Mouse (Mus musculus) hindbrain, embryonic 16.5 days (tissue): ENCODE results near the gene Cx3cr1. TPM values are rescaled to one million over a fixed set of nuclear protein-coding genes. Genes with fewer than 3 reads are reported as not detected.
A peak's percentile ranks its signal among the peaks of the same experiment; 100 is the strongest.

ENCODE experiments used
- ATAC-seq: fragments of 200-750 bp; cut with Nextera tagmentation; 2 replicates; pipeline ENCODE4 v1.8.0; 2017; ENCODE audit warnings: moderate TSS enrichment, moderate library complexity
- H3K27ac ChIP-seq: fragments of 300-500 bp; sonication (generic); 2 replicates; pipeline ENCODE4 v1.5.1; 2014; ENCODE audit warnings: low read depth, mild to moderate bottlenecking, control low read depth, low read length, moderate library complexity
- H3K27me3 ChIP-seq: fragments of 300-500 bp; sonication (generic); replicated peaks from 2 replicates; pipeline ENCODE4 v1.6.1; 2014; ENCODE audit warnings: low read length; ENCODE audit not compliant: control insufficient read depth, insufficient read depth
- H3K36me3 ChIP-seq: fragments of 300-500 bp; sonication (generic); 2 replicates; pipeline ENCODE4 v1.6.1; 2014; ENCODE audit warnings: mild to moderate bottlenecking, low read length, moderate library complexity, mixed read lengths; ENCODE audit not compliant: control insufficient read depth, insufficient read depth
- H3K4me1 ChIP-seq: fragments of 300-500 bp; sonication (generic); 2 replicates; pipeline ENCODE4 v1.6.1; 2014; ENCODE audit warnings: low read depth, low read length; ENCODE audit not compliant: control insufficient read depth, insufficient read depth
- H3K4me2 ChIP-seq: fragments of 300-500 bp; sonication (generic); 2 replicates; pipeline ENCODE4 v1.6.1; 2014; ENCODE audit warnings: mild to moderate bottlenecking, low read length, control low read depth, moderate library complexity
- H3K4me3 ChIP-seq: fragments of 300-500 bp; sonication (generic); 2 replicates; pipeline ENCODE4 v1.5.1; 2014; ENCODE audit warnings: mild to moderate bottlenecking, low read length, control low read depth, moderate library complexity
- H3K9ac ChIP-seq: fragments of 300-500 bp; sonication (generic); 2 replicates; pipeline ENCODE4 v1.6.1; 2014; ENCODE audit warnings: low read depth, mild to moderate bottlenecking, control low read depth, low read length, moderate library complexity
- H3K9me3 ChIP-seq: fragments of 300-500 bp; sonication (generic); 2 replicates; pipeline ENCODE4 v1.6.1; 2014; ENCODE audit warnings: mild to moderate bottlenecking, low read length, moderate library complexity; ENCODE audit not compliant: control insufficient read depth
- WGBS: fragments of 180-500 bp; shearing (Covaris S2); extraction: QIAGEN DNeasy Blood & Tissue Kit; methylation state at CpG from one replicate; pipeline ENCODE4 v1.1.7; 2014; 5-methylcytosine and 5-hydroxymethylcytosine counted together
- polyA plus RNA-seq: library from polyadenylated mRNA; unstranded; fragments of >200 nt; fragmentation: Nextera tagmentation; extraction: Ambion mirVana; gene quantifications from 2 replicates; pipeline ENCODE4 v1.2.1, GENCODE M21; 2015

Gene Cx3cr1
- polyA plus RNA-seq: 10.0 and 10.3 TPM in 2 replicates

DNA sequence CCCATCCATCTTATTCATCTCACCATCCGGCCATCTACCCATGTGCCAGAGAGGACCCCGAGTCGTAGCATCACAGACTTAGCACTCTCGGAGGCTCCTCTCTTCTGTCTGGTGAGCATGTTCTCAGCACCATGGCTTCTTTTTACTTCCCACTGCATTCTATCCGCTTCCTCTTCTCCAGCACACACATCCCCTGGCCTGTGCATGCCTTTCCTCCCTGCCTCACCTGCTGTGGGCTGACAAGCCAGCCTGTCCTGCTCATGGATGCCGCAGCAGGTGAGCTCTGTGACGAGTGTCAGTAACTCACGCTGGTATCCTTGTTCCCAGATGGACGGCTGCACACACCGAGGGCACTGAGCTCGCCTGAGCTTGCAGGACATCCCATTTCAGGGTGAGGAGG lies at the start of gene Cx3cr1:
Gene Cx3cr1, minus strand, starts transcription at position 101 of the 400 bp plus-strand sequence.
- H3K4me3 ChIP-seq: no peak within 1 kb of the TSS
- no peak within 1 kb of the TSS for H3K4me2 ChIP-seq
- no peaks in the 10 kb centered on the region for H3K9me3 ChIP-seq
- H3K36me3 ChIP-seq: no peaks in the 10 kb centered on the region
- WGBS: 87% methylated on average over 11 of the region's 11 CpGs
- no peaks in the 10 kb centered on the region; the same call in 1 of the 2 replicates for H3K27me3 ChIP-seq
- no peak for ATAC-seq
- no peaks in the 10 kb centered on the region for H3K4me1 ChIP-seq
- H3K9ac ChIP-seq: no peak within 1 kb of the TSS
- no peak within 1 kb of the TSS for H3K27ac ChIP-seq

DNA sequence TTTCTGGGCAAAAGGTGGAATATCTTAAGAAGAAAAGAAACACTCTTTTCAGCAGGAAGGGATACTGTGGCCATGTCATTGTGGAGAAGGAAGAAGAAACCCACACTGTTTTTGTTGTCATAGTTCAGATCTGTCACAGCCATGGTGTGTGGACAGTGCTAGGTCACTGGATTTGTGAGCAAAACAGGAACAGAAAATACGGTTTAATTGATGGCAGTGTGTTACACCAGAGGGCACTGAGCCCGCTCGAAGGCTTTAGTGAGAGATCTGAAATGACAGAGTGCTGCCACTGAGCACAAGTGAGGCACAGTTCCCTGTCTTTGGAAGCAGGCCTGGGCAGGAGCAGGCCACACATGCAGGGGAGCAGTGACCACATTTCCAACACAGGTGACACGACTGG lies 48.5 kb upstream of the Cx3cr1 start:
- H3K27me3 ChIP-seq: no peaks in the 10 kb centered on the region
- no peak overlapping the region for H3K27ac ChIP-seq
- no peaks in the 10 kb centered on the region for H3K4me1 ChIP-seq
- no peak overlapping the region for H3K4me2 ChIP-seq
- H3K9ac ChIP-seq: no peak overlapping the region
- H3K36me3 ChIP-seq: peaks cover 27% of the 10 kb centered on the region
- no peak overlapping the region for H3K4me3 ChIP-seq
- 95% methylated on average over 4 of the region's 4 CpGs for WGBS
- no peak for ATAC-seq
- no peaks in the 10 kb centered on the region for H3K9me3 ChIP-seq

DNA sequence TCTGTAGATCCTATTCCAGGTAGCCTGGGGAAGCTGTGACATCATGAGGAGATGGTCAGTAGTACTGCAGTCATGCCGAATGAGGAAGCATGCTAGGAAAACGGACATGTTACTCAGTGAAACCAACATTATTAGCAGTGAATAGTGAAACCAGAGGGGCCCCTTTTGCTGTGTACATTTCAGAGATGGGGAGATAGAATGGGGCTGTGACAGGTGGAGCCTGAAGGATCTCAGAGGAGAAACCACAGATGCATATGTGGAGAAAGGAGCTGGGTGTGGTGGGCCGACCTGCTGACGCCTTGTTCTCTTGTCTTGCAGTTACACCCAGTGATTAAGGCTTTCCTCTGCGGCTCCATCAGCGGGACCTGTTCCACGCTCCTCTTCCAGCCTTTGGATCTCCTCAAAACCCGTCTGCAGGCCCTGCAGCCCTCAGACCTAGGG lies 46.5 kb upstream of the Cx3cr1 start:
- no peak overlapping the region for H3K4me2 ChIP-seq
- H3K9me3 ChIP-seq: no peaks in the 10 kb centered on the region
- 90% methylated on average over 8 of the region's 8 CpGs for WGBS
- H3K9ac ChIP-seq: no peak overlapping the region
- H3K36me3 ChIP-seq: peaks cover 17% of the 10 kb centered on the region
- H3K4me3 ChIP-seq: no peak overlapping the region
- no peaks in the 10 kb centered on the region for H3K27me3 ChIP-seq
- H3K4me1 ChIP-seq: no peaks in the 10 kb centered on the region; the same call in 1 of the 2 replicates
- ATAC-seq: no peak
- H3K27ac ChIP-seq: no peak overlapping the region

DNA sequence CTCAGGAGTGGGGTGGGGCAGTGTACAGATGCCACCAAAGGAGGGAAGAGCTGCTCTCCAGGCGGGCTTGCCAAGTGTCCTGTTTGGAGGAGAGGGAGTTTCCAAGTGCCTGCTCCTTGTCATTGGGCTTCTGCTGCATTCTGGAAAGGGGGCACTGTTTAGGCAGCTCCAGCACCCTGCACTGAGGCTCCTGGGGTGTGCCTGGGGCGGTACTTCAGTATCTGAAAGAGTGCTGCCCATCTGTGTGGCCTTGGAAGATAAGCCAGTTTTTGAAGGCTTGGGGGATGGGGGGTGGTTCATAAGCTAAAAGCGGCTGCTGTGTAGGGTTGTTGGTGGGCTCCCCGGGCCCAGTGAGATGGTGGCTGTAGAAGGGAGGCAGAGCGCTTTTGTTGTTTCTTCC lies 45.9 kb upstream of the Cx3cr1 start:
- Histone ChIP-seq H3K36me3 (peaks cover 14% of the 10 kb centered on the region), H3K4me2 (no peak overlapping the region), H3K9ac (no peak overlapping the region), H3K27me3 (no peaks in the 10 kb centered on the region), H3K4me1 (no peaks in the 10 kb centered on the region; the same call in 1 of the 2 replicates), H3K4me3 (no peak overlapping the region), H3K27ac (no peak overlapping the region), H3K9me3 (no peaks in the 10 kb centered on the region)
- 84% methylated on average over 5 of the region's 5 CpGs for WGBS
- ATAC-seq: no peak

DNA sequence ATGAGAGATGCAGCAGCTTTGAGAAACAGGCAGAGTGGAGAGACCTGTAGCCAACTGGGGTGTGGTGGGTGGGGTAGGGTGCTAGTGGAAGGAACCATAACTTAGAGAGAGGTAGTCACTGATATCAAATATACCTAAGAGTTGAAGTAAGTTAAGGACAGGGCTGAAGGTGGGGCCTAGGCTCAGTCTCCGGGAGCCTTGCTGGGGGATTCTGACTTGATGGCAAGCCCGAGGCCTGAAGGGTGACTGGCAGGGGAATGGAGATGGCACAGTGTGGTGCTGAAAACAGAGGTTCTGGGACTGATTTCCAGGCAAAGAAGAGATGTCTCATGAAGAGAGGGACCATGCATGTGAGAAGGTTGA lies 45.1 kb upstream of the Cx3cr1 start:
- H3K27ac ChIP-seq: no peak overlapping the region
- no peak overlapping the region for H3K4me3 ChIP-seq
- no peak overlapping the region for H3K9ac ChIP-seq
- no peaks in the 10 kb centered on the region; the same call in 1 of the 2 replicates for H3K4me1 ChIP-seq
- no peak overlapping the region for H3K4me2 ChIP-seq
- peaks cover 9% of the 10 kb centered on the region for H3K36me3 ChIP-seq
- no peaks in the 10 kb centered on the region for H3K9me3 ChIP-seq
- H3K27me3 ChIP-seq: no peaks in the 10 kb centered on the region
- ATAC-seq: no peak
- 92% methylated on average over 2 of the region's 2 CpGs for WGBS

DNA sequence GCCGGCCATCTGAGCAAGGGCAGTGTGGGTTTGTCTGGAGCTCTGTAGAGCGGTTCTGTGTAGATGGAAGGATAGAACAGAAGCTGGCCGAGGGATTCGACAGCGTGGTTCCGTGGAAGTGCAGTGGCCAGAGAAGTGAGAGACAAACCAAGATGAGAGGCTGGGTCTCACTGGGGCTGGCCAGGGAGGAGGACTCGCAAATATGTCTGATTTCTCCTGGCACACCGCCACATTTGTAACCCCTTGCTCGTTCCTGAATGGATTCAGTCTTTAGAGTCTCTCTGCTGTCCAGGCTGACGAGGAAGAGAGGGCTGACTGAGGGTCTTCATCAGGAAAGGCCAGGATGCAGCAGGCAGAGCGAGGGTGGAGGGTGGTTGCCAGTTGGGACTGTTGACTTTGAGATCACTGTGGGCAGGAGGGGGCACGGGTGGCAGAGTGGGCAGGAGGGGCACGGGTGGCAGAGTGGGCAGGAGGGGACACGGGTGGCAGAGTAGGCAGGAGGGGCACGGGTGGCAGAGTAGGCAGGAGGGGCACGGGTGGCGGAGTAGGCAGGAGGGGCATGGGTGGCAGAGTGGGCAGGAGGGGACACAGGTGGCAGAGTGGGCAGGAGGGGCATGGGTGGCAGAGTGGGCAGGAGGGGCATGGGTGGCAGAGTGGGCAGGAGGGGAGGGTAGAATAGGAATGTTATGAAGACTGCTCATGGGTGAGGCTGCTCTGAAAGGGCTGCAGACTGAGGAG lies 44.5 kb upstream of the Cx3cr1 start:
- Histone ChIP-seq H3K4me3 (no peak overlapping the region), H3K27me3 (no peaks in the 10 kb centered on the region), H3K4me2 (no peak overlapping the region), H3K9ac (no peak overlapping the region; the same call in 1 of the 2 replicates), H3K4me1 (no peaks in the 10 kb centered on the region; the same call in 1 of the 2 replicates), H3K9me3 (no peaks in the 10 kb centered on the region), H3K36me3 (peaks cover 6% of the 10 kb centered on the region), H3K27ac (no peak overlapping the region)
- ATAC-seq: no peak
- 87% methylated on average over 17 of the region's 17 CpGs for WGBS

DNA sequence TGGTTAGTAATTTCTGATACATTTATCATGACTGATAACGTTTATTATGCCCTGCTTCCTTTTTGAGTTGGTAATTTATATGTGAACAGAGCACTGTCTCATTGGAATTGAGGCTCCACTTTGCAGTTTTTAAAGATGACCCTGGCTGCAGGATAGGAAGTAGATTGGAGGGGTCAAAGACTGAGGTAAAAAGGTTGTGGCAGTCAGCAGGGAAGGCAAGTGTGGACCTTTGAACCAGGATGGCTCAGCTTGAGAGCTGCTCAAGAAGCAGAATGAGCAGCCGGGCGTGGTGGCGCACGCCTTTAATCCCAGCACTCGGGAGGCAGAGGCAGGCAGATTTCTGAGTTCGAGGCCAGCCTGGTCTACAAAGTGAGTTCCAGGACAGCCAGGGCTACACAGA lies 43.8 kb upstream of the Cx3cr1 start:
- Histone ChIP-seq H3K9ac (no peak overlapping the region), H3K4me2 (no peak overlapping the region), H3K27me3 (no peaks in the 10 kb centered on the region), H3K4me1 (no peaks in the 10 kb centered on the region; the same call in 1 of the 2 replicates), H3K9me3 (no peaks in the 10 kb centered on the region), H3K4me3 (no peak overlapping the region), H3K27ac (no peak overlapping the region), H3K36me3 (peaks cover 3% of the 10 kb centered on the region)
- WGBS: 90% methylated on average over 7 of the region's 7 CpGs
- no peak for ATAC-seq

DNA sequence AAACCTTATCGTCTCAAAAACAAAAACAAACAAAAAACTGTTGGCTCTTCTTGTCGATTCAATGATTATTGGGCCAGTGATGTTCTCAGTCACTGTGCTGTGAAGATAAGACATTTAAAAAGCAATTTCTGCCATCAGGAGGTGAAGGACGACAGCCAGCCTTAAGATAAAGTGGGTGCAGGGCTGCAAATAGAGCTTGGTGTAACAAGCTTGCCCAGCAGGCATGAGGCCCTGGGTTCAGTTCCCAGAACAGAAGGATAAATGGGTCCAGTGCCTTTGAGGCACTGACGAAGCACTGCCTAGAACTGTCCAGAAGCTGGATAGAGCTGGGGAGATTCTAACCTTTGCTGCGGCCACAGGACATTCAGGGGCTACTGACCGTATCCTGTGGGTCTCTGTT lies 42.8 kb upstream of the Cx3cr1 start:
- 94% methylated on average over 6 of the region's 6 CpGs for WGBS
- Histone ChIP-seq H3K9me3 (no peaks in the 10 kb centered on the region), H3K9ac (no peak overlapping the region), H3K4me3 (no peak overlapping the region), H3K4me2 (no peak overlapping the region), H3K4me1 (no peaks in the 10 kb centered on the region; the same call in 1 of the 2 replicates), H3K27me3 (no peaks in the 10 kb centered on the region), H3K27ac (no peak overlapping the region), H3K36me3 (no peaks in the 10 kb centered on the region; the same call in 1 of the 2 replicates)
- no peak for ATAC-seq

DNA sequence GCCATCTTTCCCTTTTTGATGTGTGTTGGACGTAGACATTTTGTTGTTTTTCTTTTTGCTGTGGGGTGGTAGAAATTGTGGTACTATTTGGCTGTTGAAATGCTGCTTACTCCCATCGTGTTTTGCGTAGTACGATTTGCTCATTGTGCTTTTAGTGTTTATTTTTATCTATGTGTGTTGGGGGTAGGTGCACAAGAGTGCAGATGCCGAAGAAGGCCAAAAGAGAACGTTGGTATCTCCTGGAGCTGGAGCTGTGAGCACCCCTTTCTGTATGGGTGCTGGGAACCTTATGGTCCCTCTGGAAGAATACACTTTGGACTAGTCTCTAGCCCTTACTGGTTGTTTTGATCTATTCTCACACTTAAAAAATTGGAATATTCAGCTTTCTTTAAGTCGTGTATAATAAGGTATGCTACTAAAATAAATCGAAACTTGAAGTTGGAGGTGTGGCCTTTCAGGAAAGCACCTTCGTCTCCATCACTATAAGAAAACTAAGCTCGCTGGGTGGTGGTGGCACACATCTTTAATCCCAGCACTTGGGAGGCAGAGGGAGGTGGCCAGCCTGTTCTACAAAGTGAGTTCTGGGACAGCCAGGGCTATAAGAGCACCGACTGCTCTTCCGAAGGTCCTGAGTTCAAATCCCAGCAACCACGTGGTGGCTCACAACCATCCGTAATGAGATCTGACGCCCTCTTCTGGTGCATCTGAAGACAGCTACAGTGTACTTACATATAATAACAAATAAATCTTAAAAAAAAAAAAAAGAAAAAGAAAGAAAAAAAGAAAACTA lies 41.7 kb upstream of the Cx3cr1 start:
- WGBS: 78% methylated on average over 15 of the region's 15 CpGs
- Histone ChIP-seq H3K9me3 (no peaks in the 10 kb centered on the region), H3K4me2 (peak overlapping the region; percentile 72), H3K9ac (peak overlapping the region; percentile 90), H3K27me3 (no peaks in the 10 kb centered on the region), H3K4me3 (peak overlapping the region; percentile 90), H3K4me1 (no peaks in the 10 kb centered on the region; the same call in 1 of the 2 replicates), H3K36me3 (no peaks in the 10 kb centered on the region), H3K27ac (peak overlapping the region; percentile 97)
- ATAC-seq: no peak
